Mouse (Mus musculus) c-Kit-positive CD71-positive TER-119-negative erythroid progenitor cells, embryonic 14.5 days (primary cell): ENCODE results near the gene Gm37240.

Experiments
- DNase-seq: peaks from one replicate; pipeline ENCODE4 v3.0.0-alpha.2; 2013; ENCODE audit warnings: low read depth

Gm37240 gene

DNA sequence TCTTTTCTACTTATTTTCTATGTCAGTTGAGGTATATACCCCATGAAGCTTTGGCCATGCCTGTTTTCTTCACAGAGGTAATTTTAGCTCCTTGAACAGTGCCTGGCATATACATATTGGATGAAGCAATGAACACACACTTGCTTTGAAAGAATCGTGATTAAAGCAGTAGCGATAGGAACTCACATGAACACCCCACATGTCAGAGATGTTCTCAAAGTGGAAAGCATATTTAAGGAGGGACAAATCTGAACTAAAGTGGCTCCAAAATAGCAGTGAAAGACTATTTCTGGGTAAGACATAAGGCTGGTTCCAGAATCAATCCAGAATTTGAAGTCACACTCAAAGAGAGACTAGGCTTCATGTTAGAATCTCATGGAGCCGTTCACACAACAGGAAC lies 397.1 kb downstream of the Gm37240 start:
- no peak for DNase-seq

DNA sequence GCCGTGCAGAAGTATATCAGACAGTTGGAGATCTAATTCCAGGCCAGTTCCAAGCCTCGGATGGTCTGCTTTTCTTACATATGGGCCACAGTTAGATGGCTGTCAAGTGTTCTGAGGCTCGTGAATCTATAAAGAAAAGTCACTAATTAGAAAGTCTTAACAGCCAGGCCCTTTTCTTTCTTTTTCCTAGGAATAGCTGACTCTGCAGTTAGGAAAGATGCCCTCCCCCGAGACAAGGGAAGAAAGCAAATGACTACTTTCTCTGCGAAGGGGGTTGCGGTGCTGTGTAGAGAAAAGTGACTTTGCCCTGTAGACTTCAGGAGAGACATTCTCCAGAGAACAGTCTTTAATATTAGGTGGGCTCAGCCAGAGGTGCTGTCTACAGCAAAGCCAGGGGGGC lies 399.9 kb downstream of the Gm37240 start:
- no peak for DNase-seq

DNA sequence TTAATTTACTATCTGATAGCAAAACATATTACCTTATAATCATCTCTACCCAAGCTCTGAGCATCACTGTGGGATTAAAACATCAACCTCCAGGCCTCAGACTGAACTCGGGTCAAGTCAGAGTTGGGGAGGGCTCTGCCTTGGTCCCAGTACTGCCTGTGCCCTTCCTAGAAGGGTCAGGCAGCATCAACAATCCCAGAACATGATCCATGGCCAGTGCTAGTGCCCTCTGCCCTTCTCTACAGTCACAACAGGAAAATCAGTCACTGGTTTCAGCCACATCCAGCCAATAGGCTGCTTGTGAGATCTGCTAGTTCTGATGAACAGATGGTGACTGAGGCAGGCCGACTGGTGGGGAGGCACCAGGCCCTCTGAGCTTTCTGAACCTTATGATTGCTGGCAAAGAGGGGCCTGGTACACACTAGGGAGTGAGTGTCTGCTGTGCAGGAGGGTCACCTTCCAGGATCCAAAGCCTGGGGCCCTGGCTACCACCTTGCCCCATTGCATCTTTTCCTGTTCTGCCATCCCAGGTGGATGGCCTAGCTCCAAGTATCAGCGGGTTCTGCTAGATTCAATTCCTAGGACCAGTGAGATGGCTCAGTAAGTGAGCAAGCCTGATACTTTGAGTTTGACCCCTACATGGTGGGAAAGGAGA lies 401.7 kb downstream of the Gm37240 start:
- no peak for DNase-seq

DNA sequence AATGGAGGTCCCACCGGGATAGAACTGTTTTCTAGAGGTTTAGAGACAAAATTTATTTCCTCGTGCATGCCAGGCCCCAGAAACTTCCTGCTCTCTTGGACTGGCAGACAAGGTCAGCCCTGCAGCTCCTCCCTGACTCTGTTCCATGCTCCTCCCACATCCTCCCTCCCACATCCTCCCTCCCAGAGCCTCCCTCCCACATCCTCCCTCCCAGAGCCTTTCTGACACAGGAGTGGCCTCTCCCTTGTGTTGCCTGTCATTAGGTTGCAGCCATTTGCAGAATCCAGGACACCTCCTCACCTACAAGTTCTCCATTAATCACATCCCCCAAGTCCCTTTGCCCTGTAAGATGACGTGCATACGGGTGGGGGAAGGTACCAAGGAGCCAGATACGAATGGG lies 404.7 kb downstream of the Gm37240 start:
- no peak for DNase-seq

DNA sequence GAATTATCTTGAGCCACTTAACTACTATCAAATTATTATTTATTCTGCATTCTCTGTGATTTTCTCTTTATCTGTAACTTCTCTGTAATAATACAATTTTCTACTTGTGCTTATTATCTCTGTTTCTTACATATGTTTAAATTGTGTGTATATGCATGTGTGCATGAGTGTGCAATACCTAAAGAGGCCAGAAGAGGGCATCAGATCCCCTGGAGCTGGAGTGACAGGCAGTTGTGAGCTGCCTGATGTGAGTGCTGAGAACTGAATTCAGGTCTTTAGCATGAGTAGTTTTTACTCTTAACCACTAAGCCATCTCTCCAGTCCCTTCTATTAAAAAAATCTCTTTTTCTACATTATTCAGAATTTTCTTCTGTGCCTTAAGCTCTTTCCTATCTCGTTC lies 406.7 kb downstream of the Gm37240 start:
- no peak for DNase-seq

DNA sequence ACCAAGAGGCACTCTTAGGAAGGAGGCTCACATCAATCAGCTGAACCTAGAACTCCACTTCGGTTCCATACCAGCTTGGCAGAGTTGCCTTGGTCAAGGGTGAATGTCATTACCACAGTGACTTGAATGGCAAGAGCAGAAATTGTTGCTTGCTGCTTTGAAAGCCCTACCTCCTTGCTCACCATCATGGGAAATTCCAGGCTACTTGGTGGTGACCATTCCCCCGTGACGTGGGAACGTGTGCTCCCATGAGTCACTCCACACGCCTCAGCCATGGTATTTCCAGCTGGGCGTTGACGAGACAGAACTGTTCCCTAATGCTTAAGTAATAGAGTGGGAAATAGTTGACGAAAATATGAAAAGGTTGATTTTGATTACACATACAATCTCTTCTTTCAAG lies 408.6 kb downstream of the Gm37240 start:
- no peak for DNase-seq

DNA sequence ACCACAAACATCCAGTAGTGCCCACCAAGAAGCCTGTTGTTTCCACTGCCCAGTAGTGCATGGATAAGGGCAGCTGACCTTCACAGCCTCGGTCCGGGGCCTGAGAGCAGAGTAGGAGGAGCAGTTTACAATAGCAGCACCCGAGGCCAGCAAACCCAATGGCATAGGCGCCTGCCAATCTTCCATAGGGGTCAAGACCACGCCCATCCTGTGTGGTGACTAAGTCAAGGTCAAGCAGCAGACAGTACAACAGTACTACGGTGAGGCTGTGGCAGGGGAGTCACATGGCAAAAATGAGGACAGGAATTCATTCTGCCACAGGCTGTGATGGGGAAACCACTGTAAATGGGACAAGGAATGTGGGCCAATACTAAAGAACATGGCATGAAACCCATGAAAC lies 417.6 kb downstream of the Gm37240 start:
- no peak for DNase-seq

DNA sequence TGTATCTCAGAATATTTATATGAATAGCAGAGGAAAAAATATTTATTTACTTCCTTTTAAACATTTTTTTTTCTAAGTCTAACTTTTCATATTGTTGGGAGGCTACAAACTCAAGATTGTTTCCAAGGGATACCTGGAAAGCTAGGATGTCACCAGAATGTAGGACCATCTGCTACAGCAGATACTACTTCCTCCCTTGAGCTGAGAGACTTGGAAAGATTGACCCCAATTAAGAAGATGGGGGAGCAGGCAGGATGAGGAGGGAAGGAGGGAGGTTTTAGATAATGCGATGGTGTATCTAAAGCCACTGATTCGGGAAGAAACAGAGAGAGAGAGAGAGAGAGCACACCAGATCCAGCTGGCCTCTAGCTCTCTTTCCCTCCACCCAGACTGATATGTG lies 418.3 kb downstream of the Gm37240 start:
- DNase-seq = no peak

DNA sequence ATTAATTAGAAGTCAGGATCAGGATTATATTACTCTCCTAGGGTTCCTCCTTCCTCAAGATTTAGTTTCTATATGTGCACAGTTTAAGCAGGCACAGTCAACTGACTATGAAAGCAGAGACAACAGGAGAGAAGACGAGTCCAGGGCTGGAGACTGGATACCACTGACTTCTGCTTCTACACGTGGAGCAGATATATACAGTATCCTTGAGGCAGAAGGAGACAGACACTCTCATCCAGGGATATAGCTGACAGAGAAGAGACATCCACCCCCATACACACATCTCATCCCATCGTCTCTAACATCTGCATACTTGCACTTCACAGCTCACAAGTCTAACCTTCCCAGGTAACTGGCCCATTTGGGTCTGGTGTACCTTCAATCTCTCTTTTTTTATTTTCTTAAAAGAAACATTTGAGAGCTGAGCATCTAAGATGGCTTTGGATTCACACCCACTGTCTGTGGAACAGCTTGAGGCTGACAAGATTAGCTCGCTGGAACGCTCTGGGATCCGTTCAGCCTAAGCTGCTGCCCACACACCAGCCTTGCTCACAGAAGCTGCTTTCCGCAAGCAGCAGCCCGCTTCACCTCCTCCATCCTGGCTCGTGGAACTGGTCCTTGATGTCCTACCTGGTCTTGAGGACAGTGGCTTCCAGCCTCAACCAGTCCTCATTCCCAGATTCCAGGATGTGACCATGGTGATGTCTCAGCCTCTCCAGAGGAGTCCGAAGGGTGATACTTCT lies 421.9 kb downstream of the Gm37240 start:
- DNase-seq = no peak

DNA sequence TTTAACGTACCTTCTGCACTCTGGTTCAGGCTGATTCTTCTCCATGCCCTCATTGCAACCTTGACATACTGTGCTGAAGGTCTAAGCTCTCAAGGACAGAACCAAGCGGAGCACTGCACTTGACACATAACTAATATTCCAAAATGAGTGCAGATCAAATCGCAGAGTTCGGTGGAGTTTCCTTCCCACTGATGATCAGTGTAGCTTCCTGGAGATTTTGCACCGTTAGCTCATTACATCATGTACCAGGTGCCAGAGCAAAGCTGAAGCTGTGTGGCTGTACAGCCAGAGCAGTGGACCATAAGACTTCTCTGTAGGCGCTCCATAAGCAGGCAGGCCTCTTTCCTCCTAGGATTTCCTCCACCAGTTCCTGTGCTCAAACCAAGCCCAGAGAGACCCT lies 427.3 kb downstream of the Gm37240 start:
- no peak for DNase-seq

DNA sequence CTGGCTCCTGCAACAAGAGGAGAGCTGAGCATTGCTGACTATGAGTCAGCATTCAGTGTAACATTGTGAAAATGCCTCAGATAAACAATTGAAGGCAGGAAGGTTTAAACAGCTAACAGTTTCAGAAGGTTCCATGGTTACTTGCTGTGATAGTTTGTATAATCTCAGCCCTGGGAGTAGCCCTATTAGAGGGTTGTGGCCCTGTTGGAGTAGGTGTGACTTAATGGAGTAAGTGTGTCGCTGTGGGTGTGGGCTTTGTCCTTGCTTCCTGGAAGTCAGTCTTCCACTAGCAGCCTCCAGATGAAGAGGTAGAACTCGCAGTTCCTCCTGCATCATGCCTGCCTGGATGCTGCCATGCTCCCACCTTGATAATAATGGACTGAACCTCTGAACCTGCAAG lies 430.3 kb downstream of the Gm37240 start:
- DNase-seq = no peak

DNA sequence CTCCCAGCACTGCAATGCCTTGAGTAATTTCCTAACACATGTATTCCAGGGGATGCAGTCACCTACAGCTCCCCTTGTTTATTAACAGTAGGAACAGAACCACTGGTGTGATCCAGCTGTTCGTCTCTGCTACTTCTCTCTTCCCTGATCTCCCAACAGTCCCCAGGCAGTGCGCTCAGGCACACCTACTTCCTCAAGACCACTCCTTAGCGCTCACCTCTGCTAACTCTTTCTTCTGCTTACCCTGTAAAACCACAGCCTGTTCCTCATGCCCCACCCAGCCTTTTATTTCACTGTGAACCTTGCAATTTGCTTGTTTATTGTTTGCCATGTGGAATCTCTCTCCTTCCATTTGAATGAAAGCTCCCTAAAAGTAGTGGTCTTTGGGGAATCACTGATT lies 431.9 kb downstream of the Gm37240 start:
- no peak for DNase-seq

DNA sequence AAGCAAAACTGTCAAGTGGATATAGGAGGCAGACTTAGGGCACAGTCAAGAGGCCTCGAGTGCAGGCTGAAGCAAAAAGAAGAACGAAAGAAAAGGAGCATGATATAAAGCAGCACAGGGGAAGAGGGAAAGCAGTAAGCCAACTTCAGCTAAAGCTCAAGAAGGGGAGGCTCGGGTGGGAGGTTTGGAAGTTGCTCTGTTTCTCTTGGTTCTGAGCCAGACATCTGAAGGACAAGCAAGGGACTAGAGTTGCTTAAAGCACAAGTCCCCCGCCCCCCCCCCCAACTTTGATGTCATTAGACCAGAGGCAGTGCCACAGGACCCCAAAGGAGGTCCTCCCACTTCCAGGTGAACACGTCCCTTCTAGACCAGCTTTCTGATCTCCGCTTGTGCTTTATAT lies 433.3 kb downstream of the Gm37240 start:
- no peak for DNase-seq

DNA sequence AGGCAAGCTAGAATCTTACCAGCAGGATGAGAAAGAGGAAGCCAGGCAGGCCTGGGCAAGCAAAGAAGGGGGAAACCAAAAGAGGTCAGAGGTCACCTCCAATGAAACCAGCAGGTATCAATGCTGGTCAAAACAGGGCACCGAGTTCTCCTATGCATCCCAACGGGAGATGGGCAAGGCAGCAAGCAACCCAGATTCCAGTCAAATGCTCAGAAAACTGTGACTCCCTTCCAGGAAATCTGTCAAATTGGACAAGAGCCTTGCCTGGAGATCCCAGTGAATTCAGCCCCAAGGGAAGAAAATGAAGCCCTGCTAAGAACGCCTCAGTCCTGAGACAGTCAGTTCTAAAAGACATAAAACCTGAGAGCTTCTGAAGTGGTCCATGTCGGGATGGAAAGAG lies 437.9 kb downstream of the Gm37240 start:
- no peak for DNase-seq

DNA sequence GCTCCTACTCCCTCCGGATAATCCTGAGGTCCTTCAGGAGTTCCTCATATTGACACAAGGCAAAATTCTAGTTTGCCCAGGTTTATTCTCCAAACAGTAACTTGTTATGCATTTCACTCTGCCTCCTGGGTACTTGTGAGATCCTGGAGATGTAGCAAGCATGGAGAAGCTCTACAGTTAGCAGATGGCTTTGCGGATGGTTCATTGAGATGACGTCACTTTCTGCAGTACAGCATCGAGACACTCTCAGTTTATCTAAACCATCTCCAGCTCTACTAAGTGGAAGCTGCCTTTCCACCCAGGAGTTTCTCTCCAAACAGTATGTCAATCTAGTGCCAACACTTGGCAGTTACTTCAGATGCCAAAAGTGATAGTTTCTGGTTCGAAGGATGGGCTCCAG lies 444.5 kb downstream of the Gm37240 start:
- DNase-seq = no peak

DNA sequence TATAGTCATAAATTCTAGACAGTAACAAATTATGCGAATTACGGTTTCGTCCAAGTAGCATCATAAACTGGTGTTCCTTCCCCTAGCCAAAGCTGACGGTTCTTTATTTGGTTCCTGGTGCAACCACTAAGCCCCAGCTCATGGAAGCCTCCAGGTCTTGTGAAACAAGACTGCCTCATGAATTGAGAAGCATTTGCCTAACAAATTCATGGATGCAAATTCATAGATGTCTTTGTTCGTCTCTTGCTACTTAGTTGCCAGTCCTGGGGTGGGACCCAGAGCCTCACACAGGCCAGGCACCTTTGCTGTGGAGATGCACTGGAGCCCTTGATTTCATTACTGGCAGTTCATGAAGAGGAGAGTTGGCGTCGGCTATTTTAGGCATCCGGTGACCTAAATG lies 445.1 kb downstream of the Gm37240 start:
- no peak for DNase-seq

DNA sequence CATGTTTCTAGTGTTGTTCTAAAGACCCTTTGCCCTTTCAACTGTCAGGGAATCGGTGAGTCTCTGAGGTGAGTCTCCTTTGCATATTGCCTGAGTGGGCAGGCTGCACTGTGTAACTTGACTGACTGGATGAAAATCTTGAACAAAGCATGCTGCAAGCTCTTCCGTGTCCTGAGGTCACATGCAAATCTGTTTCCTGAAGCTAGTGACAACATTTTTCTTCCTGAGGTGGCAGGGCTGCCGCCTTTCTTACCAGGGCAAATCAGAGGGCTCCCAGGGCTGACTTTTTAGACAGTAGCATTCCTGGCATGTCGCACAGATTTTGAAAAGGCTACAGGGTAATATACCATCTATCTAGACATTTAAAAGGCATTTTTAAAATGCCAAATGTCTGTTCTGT lies 451.9 kb downstream of the Gm37240 start:
- DNase-seq = no peak

DNA sequence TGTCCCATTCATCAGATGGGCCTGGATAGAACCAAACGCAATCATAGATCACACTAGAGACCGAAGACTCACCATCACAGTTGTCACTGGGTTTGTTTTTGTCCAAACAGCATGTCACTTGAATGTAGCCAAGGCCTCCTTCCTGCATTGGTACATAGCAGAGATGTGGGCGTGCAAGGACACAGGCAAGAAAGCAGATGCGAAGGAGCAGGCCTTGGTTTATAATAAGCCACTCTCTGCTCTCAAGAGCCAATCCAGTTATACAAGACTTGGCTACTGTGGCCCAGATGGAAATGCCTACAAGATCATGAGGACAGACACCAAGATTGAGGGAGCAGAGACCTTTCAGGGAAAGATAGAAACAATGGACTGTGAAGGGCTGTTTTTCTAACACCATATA lies 456.1 kb downstream of the Gm37240 start:
- DNase-seq = no peak

DNA sequence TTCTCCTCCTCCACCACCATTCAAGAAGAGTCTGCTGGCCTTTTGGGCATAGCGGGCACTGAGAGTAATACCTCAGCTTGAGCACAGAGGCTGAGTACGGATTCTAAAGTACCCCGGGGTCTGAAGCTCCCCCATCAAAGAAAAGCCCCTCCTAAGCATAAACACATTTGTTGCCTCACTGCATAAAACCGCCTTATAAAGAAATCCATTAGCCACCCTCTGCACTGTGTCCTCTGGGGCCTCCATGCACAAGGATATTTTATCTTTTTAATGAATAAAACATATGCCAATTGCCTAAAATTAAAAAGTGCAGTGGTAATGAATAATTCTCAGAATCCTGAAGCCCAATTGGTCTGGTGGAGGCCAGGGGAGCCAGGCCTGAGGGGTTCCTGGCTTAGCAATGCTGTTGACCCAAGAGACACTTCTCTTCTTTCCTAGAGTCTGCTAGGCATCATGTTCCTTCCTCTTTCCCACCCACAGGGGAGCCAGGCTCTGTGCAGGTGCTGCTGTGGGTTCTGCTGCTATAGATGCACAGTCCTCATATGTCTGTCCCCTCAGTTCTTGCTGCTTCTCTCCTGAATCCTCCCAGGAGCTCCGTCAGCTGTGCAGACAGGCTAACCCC lies 463.8 kb downstream of the Gm37240 start:
- DNase-seq = no peak

DNA sequence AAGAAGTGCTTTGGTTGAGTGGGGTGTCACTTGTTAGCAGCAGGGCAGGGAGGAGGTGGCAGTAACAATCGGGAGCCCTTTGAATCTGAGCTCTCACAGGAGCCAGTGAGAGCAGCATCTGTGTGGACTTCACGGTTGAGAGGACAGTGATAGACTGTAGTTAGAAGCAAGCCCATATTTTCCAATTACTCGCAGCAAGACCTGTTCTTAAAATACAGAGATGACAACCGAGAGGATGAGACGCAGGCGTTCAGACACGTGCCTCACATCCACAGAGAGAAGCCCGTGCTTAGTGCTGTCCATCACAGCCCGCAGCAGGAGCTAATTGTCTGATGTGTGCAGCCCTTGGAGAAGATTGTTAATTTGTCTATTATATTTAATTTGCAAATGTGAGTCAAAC lies 465.9 kb downstream of the Gm37240 start:
- DNase-seq = no peak

DNA sequence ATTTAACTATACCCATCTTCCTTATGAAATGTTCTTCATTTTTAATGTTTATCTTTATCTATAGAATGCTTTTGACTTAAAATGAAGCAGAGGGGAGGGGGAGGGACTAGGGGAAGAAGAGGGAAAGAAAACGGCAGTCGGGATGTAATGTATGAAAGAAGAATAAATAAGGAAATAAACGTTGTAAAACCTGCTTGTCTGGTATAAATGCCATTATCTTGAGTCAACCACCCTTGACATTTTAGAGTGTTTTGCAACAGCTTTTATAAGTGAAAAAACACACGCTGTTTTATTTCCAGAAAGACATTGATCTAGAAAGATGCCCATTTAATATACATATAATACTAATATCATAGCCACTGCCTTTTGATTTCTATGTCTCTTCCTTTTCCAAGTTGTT lies 469.7 kb downstream of the Gm37240 start:
- no peak for DNase-seq

DNA sequence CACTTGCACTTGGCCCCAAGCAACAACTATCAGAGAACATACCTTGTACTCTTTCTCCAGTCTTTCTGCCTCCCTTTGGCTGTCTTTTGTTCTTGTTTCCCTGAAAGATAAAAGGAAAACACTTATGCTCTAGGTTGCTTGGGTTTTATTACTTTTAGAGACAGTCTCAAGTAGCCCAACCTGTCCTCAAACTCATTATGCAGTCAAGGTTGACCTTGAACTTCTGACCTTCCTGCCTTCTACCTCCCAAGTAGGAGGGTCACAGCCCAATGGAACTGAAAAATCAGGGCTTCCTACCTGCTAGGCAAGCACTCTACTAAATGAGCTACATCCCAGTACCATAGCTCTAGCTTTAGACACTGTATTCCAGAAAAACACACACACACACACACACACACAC lies 488.5 kb downstream of the Gm37240 start:
- DNase-seq = no peak

DNA sequence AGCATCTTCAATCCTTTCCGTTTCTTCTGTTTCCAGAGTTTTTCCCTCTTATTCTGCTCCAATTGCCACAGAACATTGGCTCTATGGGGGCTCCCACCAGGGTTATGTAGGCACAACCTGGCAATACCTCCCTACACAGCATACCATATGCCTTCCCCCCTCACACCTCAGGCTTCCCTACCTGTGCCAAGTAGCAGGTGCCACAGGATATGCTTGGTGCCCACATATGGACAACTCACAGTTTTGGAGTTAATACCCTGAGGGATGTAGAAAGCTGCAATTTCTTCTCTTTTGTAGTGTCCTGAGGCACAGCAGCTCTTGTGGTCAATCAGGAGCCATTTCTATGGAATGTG lies 488.9 kb downstream of the Gm37240 start:
- no peak for DNase-seq
